ENCODE assay signal across 10 mouse cellular contexts in the genomic region with DNA sequence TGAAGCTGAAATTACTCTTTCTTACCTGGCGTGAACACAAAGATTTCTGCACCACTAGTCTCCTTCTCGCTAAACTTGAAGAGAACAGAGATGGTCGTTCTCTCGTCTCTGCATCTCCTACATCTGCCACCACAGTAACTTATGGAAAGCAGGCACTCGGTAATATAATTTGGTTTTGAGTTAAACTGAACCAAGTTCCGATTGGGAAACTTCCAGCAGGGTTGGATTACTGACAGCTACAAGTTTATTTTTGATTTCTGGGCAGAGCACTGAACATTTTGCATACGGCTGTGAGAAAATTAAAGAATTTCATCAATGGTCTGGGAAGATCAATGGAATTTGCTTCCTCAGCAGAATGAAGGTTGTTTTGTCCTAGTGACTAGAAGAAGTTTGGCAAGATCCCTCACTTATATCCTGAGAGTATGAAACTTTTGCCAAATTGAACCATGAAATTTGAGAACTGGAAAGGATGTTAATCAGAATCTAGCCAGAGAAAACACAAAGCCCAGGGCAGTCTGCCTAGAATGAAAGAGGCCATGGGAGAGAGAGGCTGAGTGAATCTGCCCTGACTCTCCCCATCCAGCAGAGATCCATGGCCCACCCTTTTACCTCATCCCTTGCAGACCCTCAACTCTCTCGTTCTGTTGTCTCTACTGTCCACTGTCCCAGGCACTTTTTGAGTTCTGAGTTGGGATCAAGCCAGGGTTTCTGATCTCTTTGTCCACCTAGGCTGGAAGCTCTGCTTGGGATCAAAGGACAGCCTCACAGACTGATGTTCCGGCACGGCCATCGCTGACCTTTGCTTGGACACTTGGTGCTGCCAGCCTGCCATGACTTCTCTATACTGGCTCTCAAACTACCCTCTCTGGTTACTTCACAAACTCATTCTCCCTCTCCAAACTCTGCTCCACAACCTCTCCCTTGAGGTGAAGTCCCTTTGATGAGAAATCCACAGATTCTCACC. TPM values are rescaled to one million over a fixed set of nuclear protein-coding genes. Genes with fewer than 3 reads are reported as not detected.
A peak's percentile ranks its signal among the peaks of the same experiment; 100 is the strongest.
DNase-seq lines count a peak whose midpoint lies in the region; ATAC-seq lines count a peak whose summit lies in the region.
"Had no signal": no experiment of that assay in that cellular context is flagged by ENCODE, and none has a peak within 500 bp of the region (broad histone marks: within the 10 kb centered on the region; RNA-seq: fewer than 3 reads in every experiment).

No protein-coding gene starts in this region.

- H3K4me3 ChIP-seq in kidney, embryonic 14.5 days (ENCODE audit: low read length), result no peak overlapping the region
- no peak overlapping the region for H3K4me3 ChIP-seq in embryonic facial prominence, embryonic 14.5 days (ENCODE audit: low read depth, low read length)
- H3K4me3 ChIP-seq: liver, embryonic 15.5 days had no signal

- H3K4me2 ChIP-seq in kidney, embryonic 14.5 days (replicated peaks; ENCODE audit: low read depth, low read length), result no peak overlapping the region
- H3K4me2 ChIP-seq in embryonic facial prominence, embryonic 14.5 days (ENCODE audit: low read depth, low read length), result peak overlapping the region; percentile 23
- H3K4me2 ChIP-seq: liver, embryonic 15.5 days had no signal

- 87% methylated on average over 11 of the region's 11 CpGs for WGBS in kidney, embryonic 14.5 days
- WGBS in embryonic facial prominence, embryonic 14.5 days, result 63% methylated on average over 11 of the region's 11 CpGs

- H3K27me3 ChIP-seq in kidney, embryonic 14.5 days (ENCODE audit: control insufficient read depth, insufficient read depth, low read length), result no peaks in the 10 kb centered on the region
- no peaks in the 10 kb centered on the region for H3K27me3 ChIP-seq in embryonic facial prominence, embryonic 14.5 days (replicated peaks; ENCODE audit: control insufficient read depth, insufficient read depth, low read length)
- H3K27me3 ChIP-seq: liver, embryonic 15.5 days had no signal

- intact Hi-C loops in left cerebral cortex, postnatal 4 days (cut with DNase I), result loop anchor here (10.0 kb wide), 1 partner anchor 100 kb away; no protein-coding TSS in a partner anchor

- no peaks in the 10 kb centered on the region for H3K9me3 ChIP-seq in kidney, embryonic 14.5 days (ENCODE audit: control insufficient read depth, low read length)
- no peaks in the 10 kb centered on the region for H3K9me3 ChIP-seq in embryonic facial prominence, embryonic 14.5 days (ENCODE audit: control insufficient read depth, low read length)
- H3K9me3 ChIP-seq: G1E; liver, embryonic 15.5 days had no signal

- no peaks in the 10 kb centered on the region for H3K4me1 ChIP-seq in kidney, embryonic 14.5 days (ENCODE audit: control insufficient read depth, insufficient read depth, low read length)
- H3K4me1 ChIP-seq in embryonic facial prominence, embryonic 14.5 days (ENCODE audit: control insufficient read depth, insufficient read depth, low read length), result peaks cover 18% of the 10 kb centered on the region
- H3K4me1 ChIP-seq: liver, embryonic 15.5 days had no signal

- ATAC-seq in kidney, embryonic 14.5 days (ENCODE audit: low FRiP score, low TSS enrichment), result no peak
- peak; percentile 63 for ATAC-seq in embryonic facial prominence, embryonic 14.5 days (ENCODE audit: low read depth)

- peak; percentile 5 for DNase-seq in kidney, adult 18-20 months
- peak; percentile 73 for DNase-seq in NIH3T3 (ENCODE audit: low read depth)
- DNase-seq in embryonic facial prominence, embryonic 14.5 days (ENCODE audit: low spot score), result peak; percentile 93
- DNase-seq in layer of hippocampus, postnatal 10 days (ENCODE audit: low spot score in 2 of 2), result peak; percentile 32 to 50
- no peak for DNase-seq in spleen, adult 18-20 months
- DNase-seq in yolk sac, embryonic 10.5 days (ENCODE audit: low spot score), result no peak
- no peak for DNase-seq in left cerebral cortex, postnatal 4 days

- H3K27ac ChIP-seq in kidney, embryonic 14.5 days (ENCODE audit: low read depth, low read length), result no peak overlapping the region
- H3K27ac ChIP-seq in embryonic facial prominence, embryonic 14.5 days (replicated peaks; ENCODE audit: low read depth, low read length), result peak overlapping the region; percentile 49
- H3K27ac ChIP-seq: liver, embryonic 15.5 days had no signal

- no peak overlapping the region for H3K9ac ChIP-seq in kidney, embryonic 14.5 days (ENCODE audit: low read depth, low read length)
- no peak overlapping the region for H3K9ac ChIP-seq in embryonic facial prominence, embryonic 14.5 days (ENCODE audit: low read depth, low read length)
- H3K9ac ChIP-seq: liver, embryonic 15.5 days had no signal

- H3K36me3 ChIP-seq in kidney, embryonic 14.5 days (ENCODE audit: control insufficient read depth, insufficient read depth, low read length), result no peaks in the 10 kb centered on the region
- no peaks in the 10 kb centered on the region for H3K36me3 ChIP-seq in embryonic facial prominence, embryonic 14.5 days (ENCODE audit: control insufficient read depth, insufficient read depth, low read length)
- H3K36me3 ChIP-seq: G1E; liver, embryonic 15.5 days had no signal

RNA-seq across cellular contexts. Expression of a gene that starts 48.5 kb away (rescaled TPM):
- 134 and 163 TPM in 2 replicates for polyA plus RNA-seq in kidney, embryonic 14.5 days (2014; fragmentation: Nextera tagmentation; extraction: Ambion mirVana)
- polyA plus RNA-seq in embryonic facial prominence, embryonic 14.5 days (2014; fragmentation: Nextera tagmentation; extraction: Ambion mirVana), result 132 and 142 TPM in 2 replicates
- total RNA-seq in layer of hippocampus, postnatal 10 days (2021), result 100 to 1,000 TPM; 115 to 124 TPM
- total RNA-seq in left cerebral cortex, postnatal 4 days (2021), result 100 to 1,000 TPM; 125 to 126 TPM

Comparison
In these comparisons a context has a peak if more than half of its experiments do, and no peak if none do; other contexts are left out.
1. DNase-seq: peak in kidney, adult 18-20 months (single experiment), NIH3T3 (single experiment), embryonic facial prominence, embryonic 14.5 days (single experiment) and layer of hippocampus, postnatal 10 days (2 of 2); none in spleen, adult 18-20 months (0 of 2), yolk sac, embryonic 10.5 days (single experiment) and left cerebral cortex, postnatal 4 days (single experiment).